Comparison of ENCODE assay signal across 12 mouse cellular contexts in genomic region chrX:18461198-18461601, GRCm38 (mm10). TPM values are rescaled to one million over a fixed set of nuclear protein-coding genes. Genes with fewer than 3 reads are reported as not detected.
DNase-seq lines count a peak whose midpoint lies in the region; ATAC-seq lines count a peak whose summit lies in the region.
"Had no signal": no experiment of that assay in that cellular context is flagged by ENCODE, and none has a peak within 500 bp of the region (broad histone marks: within the 10 kb centered on the region; RNA-seq: fewer than 3 reads in every experiment).

4930578C19Rik (minus strand) TSS chrX:18461397.

- no peak within 1 kb of the TSS for H3K4me3 ChIP-seq in kidney, embryonic 14.5 days (ENCODE audit: low read length)
- H3K4me3 ChIP-seq: neural tube, embryonic 12.5 days had no signal

- H3K4me2 ChIP-seq in kidney, embryonic 14.5 days (replicated peaks; ENCODE audit: low read depth, low read length) = no peak within 1 kb of the TSS
- H3K4me2 ChIP-seq: neural tube, embryonic 12.5 days had no signal

- ATAC-seq in kidney, embryonic 14.5 days (ENCODE audit: low FRiP score, low TSS enrichment) = no peak
- ATAC-seq in monocyte, adult 5-6 weeks (replicated peaks; ENCODE audit: insufficient number of reproducible peaks, low FRiP score, low TSS enrichment, poor library complexity, severe bottlenecking) = no peak
- ATAC-seq: liver, postnatal 0 days had no signal

- no peak within 1 kb of the TSS for H3K9ac ChIP-seq in kidney, embryonic 14.5 days (ENCODE audit: low read depth, low read length)
- H3K9ac ChIP-seq: liver, postnatal 0 days; neural tube, embryonic 12.5 days had no signal

- peak; percentile 35 for DNase-seq in kidney, adult 11 months
- DNase-seq in heart, postnatal 10 days = peak; percentile 18 to 37
- DNase-seq in kidney, postnatal 25 days = peak; percentile 13 to 69
- DNase-seq in skeletal muscle tissue, adult 2 months (ENCODE audit: low read depth, low spot score) = peak; percentile 22
- DNase-seq in cerebellum, postnatal 25 days = no peak
- no peak for DNase-seq in frontal cortex, postnatal 14 days (ENCODE audit: low spot score in 2 of 2)
- DNase-seq: cerebellum, adult 11 months; liver, postnatal 0 days; spleen, adult 18-20 months had no signal

- H3K27ac ChIP-seq in kidney, embryonic 14.5 days (ENCODE audit: low read depth, low read length) = no peak within 1 kb of the TSS
- H3K27ac ChIP-seq: neural tube, embryonic 12.5 days had no signal

- no peaks in the 10 kb centered on the region for H3K36me3 ChIP-seq in kidney, embryonic 14.5 days (ENCODE audit: control insufficient read depth, insufficient read depth, low read length)
- H3K36me3 ChIP-seq: neural tube, embryonic 12.5 days had no signal

- intact Hi-C loops in heart, postnatal 10 days (cut with DNase I) = loop anchor here (10.0 kb wide), 1 partner anchor 1604 kb away; no protein-coding TSS in a partner anchor

- 87% methylated on average over 8 of the region's 8 CpGs for WGBS in kidney, embryonic 14.5 days

- H3K4me1 ChIP-seq in kidney, embryonic 14.5 days (ENCODE audit: control insufficient read depth, insufficient read depth, low read length) = no peaks in the 10 kb centered on the region
- H3K4me1 ChIP-seq: neural tube, embryonic 12.5 days had no signal

- no peaks in the 10 kb centered on the region for H3K27me3 ChIP-seq in kidney, embryonic 14.5 days (ENCODE audit: control insufficient read depth, insufficient read depth, low read length)
- H3K27me3 ChIP-seq: neural tube, embryonic 12.5 days had no signal

- H3K9me3 ChIP-seq in kidney, embryonic 14.5 days (ENCODE audit: control insufficient read depth, low read length) = no peaks in the 10 kb centered on the region
- H3K9me3 ChIP-seq: neural tube, embryonic 12.5 days had no signal

RNA-seq across cellular contexts. Expression of gene 4930578C19Rik, which starts in this region (rescaled TPM):
- 0.43 and 0.65 TPM in 2 replicates for polyA plus RNA-seq in kidney, embryonic 14.5 days (2014; fragmentation: Nextera tagmentation; extraction: Ambion mirVana)
- 1 to 10 TPM; 8.1 to 8.7 TPM for total RNA-seq in heart, postnatal 10 days (2021)
- not detected in 3 replicates for total RNA-seq in monocyte, adult 5-6 weeks (2017)
- polyA plus RNA-seq: liver, postnatal 0 days had no signal

Comparison
In these comparisons a context has a peak if more than half of its experiments do, and no peak if none do; other contexts are left out.
1. DNase-seq: peak in kidney, adult 11 months (single experiment), heart, postnatal 10 days (2 of 2), kidney, postnatal 25 days (2 of 2) and skeletal muscle tissue, adult 2 months (single experiment); none in cerebellum, postnatal 25 days (0 of 2) and frontal cortex, postnatal 14 days (0 of 2).